Mouse (Mus musculus) monocyte, adult 5-6 weeks (primary cell): ENCODE measurements around the gene Cxcl17. TPM values are rescaled to one million over a fixed set of nuclear protein-coding genes. Genes with fewer than 3 reads are reported as not detected.
A peak's percentile ranks its signal among the peaks of the same experiment; 100 is the strongest.

ENCODE experiments used
- ATAC-seq: fragments of 153-309, 156-312 bp; replicated peaks from 2 replicates; pipeline ENCODE4 v1.8.0; 2017; ENCODE audit warnings: mild to moderate bottlenecking; ENCODE audit not compliant: low TSS enrichment, insufficient number of reproducible peaks, severe bottlenecking, poor library complexity, low FRiP score
- total RNA-seq: library from RNA; stranded (forward); fragments of 200-1000, 200-491, 200-594 nt; gene quantifications from 3 replicates; pipeline ENCODE4 v1.2.3, GENCODE M21; 2017

Cxcl17 gene
- total RNA-seq, 1 experiment from 2014 or later = not detected

- ATAC-seq = no peak
These were observed 32.0 kb downstream of the Cxcl17 start for GRCm38 (mm10) chr7:25380392-25381283.

- ATAC-seq = no peak
These were observed 32.9 kb downstream of the Cxcl17 start for GRCm38 (mm10) chr7:25379551-25380351.

DNA sequence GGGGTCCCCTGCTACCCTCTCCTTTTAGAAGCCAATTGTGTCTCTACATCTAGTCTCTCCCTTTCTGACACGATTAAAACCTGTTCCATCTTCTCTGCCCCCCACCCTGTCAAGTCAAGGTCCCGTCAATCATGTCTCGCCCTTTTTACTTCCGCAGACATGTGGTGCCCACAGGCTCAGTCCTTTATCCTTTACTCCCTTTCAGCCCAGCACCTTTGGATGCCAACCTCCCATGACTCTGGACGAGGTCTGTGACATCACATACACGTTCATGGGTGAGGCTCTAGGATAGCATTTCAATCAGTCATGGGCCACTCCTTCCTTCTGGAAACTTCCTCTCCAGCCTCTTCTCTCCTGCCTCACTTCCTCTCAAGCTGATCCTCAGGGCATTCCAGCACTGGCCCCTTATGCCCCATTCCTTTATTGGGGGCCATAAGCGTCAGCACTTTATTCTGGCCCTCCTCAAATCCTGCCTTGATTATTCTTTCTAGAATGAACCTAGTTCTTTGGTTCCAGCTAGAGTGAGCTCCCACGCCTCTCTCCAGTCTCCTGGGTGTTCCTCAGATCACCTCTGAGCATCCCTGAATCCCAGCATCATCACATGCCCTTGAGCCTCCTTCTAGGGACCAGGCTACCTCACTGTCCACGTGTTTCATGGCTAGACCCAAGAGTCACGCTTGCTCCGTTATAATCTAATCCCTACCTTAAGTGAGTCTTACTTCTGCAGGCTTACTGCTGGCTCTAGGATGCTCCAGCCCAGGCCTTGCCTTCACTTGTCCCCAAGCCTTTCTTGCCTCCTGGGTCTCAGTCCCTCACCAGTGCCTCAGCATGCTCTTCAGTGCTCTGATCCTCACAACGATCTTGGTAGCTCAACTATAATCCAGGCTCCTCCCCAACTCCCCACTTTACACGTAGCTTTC lies 34.2 kb downstream of the Cxcl17 start:
- peak; percentile 15; the same call in 1 of the 2 replicates for ATAC-seq

DNA sequence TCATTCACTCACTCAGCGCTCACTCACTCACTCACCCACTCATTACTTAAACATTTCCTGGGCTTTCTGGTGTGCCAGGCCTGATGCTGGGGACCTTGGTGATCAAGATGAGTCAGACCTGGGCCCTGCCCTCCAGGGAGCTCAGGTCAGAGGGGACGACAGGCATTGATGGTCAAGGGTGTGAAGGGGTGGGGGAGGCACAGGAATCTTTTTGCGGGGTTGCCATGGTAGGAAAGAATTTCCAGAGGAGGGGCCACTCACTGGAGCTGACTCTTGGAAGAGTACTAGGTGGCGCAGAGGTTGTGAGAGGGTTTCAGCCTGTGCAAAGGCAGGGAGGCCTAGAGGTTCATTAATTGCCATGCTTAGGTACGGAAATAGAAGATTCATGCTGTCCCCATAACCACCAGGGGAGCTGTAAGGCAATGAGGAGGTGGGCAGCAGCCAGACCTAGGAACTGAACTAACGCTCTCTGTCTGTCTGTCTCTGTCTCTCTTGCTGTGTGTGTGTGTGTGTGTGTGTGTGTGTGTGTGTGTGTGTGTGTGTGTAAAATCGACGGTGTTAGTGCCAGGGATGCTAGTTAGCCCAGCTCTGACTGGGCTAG lies 35.5 kb downstream of the Cxcl17 start:
- ATAC-seq = no peak

GRCm38 (mm10) chr7:25376556-25376955 lies 36.1 kb downstream of the Cxcl17 start:
- no peak for ATAC-seq

- ATAC-seq = 0 out of 2 replicates have a peak, but pooled peaks have one; percentile 27
These were observed 40.2 kb downstream of the Cxcl17 start for GRCm38 (mm10) chr7:25372441-25372840.

- ATAC-seq = no peak
These were observed 43.5 kb downstream of the Cxcl17 start, which contains the start of gene Cnfn for GRCm38 (mm10) chr7:25369058-25369749. Gene Cnfn, minus strand, starts transcription at chr7:25369724.

DNA sequence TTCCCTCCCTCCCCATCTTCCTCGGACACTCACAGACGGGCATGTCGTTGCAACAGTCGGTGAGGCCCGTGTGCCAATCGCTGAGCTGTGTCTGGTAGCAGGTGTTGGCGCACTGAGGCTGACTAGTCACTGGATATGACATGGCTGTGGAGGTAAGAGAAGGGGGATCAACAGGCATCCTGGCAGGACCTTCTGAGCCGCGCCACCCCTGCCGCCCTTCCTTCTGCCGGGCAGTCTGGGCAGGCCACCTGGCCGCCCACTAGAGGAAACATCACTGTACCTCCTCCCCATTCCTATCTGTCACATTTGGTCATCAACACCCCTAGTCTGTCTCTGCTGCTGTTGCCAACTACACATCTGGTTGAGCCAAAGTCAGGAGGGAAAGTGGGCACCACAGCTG lies 44.4 kb downstream of the Cxcl17 start:
- ATAC-seq = no peak

DNA sequence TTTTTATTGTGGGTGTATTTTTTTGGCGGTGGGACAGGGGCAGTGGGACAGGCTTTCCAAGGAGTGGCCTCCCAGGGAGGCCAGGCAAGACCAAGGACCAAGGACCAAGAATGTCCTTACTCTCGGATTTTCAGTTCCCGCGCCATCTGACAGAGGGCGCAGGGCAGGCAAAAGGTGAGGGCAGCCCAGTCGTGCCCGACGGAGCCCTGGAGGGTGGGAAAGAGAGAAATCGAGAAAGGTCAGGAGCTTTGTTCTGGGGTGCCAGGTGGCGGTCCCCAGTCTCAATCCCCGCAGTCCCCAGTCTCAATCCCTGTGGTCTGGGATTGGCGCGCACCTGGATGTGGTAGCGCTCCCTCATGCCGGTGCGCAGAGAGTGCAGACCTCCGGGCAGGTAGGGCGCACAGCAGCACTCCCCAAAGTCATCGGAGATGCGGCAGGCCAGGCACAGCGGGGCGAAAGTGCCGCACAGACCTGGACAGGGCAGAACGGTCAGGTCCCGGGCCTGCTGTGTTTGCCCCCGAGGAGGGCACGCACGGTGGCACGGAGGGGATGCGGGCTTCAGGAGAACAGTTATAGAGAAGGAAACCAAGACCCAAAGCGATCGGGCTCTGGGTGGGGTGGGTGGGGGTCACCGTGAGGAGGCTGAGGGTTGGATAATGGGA lies 44.9 kb downstream of the Cxcl17 start:
- ATAC-seq = no peak

DNA sequence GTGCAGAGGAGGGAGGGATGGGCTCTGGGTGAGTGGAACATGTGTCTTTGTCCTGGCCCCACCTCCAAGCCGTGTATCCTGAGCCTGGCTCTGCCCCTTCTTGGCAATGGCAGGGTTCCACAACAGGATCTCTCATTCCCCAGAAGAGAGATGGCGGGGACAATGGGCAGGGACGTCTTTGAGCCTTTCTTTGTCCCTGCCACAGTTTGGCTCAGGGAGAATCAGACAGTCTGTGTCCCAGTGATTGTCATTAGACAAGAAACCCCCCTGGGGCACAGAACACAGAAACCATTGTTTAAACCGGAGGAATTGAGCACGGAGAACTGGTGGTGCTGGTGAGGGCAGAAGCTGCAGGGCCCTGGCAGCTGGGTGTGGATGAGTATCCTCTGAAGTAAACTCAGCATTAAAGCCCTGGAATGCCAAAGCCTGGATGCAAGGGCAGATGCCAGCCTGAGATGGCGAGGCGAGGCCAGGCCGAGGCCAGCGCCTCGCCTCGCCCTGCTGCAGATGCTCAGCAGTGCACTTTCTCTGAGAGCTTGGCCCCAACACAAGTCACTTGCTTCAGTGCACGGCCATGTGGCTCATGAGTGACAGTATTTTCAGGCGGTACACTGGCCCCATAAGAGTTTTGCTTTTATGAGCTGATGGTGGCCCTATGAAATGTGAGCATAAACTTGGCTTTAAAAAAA lies 46.6 kb downstream of the Cxcl17 start:
- ATAC-seq = no peak

GRCm38 (mm10) chr7:25363632-25364031 lies 49.1 kb downstream of the Cxcl17 start:
- ATAC-seq = no peak

- ATAC-seq = no peak
These were observed 49.5 kb downstream of the Cxcl17 start for GRCm38 (mm10) chr7:25363151-25363550.

DNA sequence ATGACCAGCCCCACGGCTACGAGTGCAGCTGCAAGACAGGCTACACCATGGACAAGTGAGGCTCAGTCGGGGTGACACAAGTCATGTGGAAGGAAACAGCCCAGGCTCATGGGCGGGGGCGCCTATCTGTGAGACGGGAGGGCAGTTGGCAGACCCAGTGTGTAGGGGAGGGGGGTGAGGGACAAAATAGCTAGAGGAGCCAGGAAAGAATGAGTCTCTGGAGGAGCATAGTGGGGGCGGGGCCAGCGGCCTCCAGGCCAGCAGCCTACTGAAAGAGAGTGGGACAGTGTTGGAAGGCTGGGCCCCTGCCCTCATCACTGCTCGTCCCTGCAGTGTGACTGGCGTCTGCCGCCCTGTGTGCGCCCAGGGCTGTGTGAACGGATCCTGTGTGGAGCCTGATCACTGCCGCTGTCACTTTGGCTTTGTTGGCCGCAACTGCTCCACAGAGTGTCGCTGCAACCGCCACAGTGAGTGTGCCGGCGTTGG lies 53.9 kb downstream of the Cxcl17 start:
- ATAC-seq = no peak
